Mouse (Mus musculus): ENCODE results near the gene Stk32c. TPM values are rescaled to one million over a fixed set of nuclear protein-coding genes. Genes with fewer than 3 reads are reported as not detected.
A peak's percentile ranks its signal among the peaks of the same experiment; 100 is the strongest.

Stk32c gene
- 0.31 and 0.42 TPM in 2 replicates for total RNA-seq (2014; rRNA removed; ENCODE audit: low replicate concordance)
- polyA plus RNA-seq (2015; fragmentation: Nextera tagmentation; extraction: Ambion mirVana): 0.08 TPM in 1 of 2 replicates, not detected in the other

GRCm38 (mm10) chr7:139212754-139213745 is at the start of gene Stk32c, which contains the start of gene Lrrc27:
Stk32c (minus strand) TSS chr7:139213307.
Lrrc27 (plus strand) TSS chr7:139212988.
- DNase-seq (ENCODE audit: low spot score) (peak; percentile 99), ATAC-seq (ENCODE audit: insufficient read depth, low read depth) (peak; percentile 97)
- Histone ChIP-seq H3K4me3 (ENCODE audit: low read depth, low read length) (peak within 1 kb of the TSS; percentile 57), H3K9ac (replicated peaks; ENCODE audit: low read depth, low read length) (peak within 1 kb of the TSS; percentile 62), H3K4me2 (ENCODE audit: low read depth, low read length) (peak within 1 kb of the TSS; percentile 71), H3K4me1 (ENCODE audit: control insufficient read depth, insufficient read depth) (peaks cover 23% of the 10 kb centered on the region), H3K27me3 (ENCODE audit: control insufficient read depth, insufficient read depth, low read length) (no peaks in the 10 kb centered on the region), H3K36me3 (replicated peaks; ENCODE audit: control insufficient read depth, insufficient read depth, low read length) (no peaks in the 10 kb centered on the region), H3K27ac (ENCODE audit: low read depth) (peak within 1 kb of the TSS; percentile 84), H3K9me3 (replicated peaks; ENCODE audit: control insufficient read depth, low read length) (no peaks in the 10 kb centered on the region)
- TF ChIP-seq CTCF (IDR thresholded peaks at IDR 0.05; ENCODE audit: low read depth): 0 out of 2 replicates have a peak, but pooled peaks have one; percentile 1
- peak; percentile 44; the same call in 1 of the 2 replicates for TF ChIP-seq EP300 (IDR thresholded peaks at IDR 0.05; ENCODE audit: low read depth)
- 2% methylated on average over 52 of the region's 53 CpGs for WGBS

DNA sequence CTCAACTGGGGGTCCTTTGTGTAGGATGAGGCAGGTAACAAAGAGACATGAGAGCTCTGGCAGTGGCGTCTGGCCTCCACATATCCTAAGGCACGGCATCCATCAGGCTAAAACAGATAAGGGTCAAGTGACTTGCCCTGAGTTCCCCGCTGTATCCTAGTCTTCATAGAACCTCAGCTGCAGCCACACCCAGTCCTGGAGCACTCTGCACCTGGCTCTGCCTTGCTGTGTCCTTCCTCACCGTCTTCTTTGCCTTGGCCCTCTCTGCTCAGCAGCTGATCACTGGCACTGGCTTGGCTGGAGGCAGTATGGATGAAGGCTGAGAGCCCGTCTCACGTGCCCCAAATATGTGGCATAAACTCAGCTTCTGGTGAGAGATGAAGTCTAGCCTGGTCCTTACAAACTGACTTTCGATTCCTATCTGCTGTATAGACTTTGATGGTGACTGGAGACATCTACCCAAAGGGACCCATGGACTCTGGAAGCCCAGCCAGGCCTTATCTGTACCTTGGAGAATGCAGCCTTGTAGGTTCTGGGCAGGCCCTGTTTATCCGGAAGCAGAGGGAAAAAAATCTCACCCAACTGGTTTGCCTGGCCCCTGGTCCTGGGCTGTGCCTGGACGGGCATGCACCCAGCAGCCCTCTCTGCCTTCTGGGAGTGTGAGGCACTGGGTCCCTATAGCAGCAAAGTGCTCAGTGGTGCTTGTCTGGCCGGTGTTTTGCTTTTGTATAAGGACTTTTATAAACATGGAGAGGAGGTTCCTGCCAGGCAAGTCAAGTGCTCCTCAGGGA is 44.8 kb upstream of the Stk32c start:
- TF ChIP-seq EP300 (IDR thresholded peaks at IDR 0.05; ENCODE audit: low read depth) (no peak), CTCF (IDR thresholded peaks at IDR 0.05; ENCODE audit: low read depth) (no peak)
- WGBS: 51% methylated on average over 10 of the region's 10 CpGs
- H3K9ac ChIP-seq (replicated peaks; ENCODE audit: low read depth, low read length): no peak overlapping the region; the same call in 1 of the 2 replicates
- no peaks in the 10 kb centered on the region for H3K9me3 ChIP-seq (replicated peaks; ENCODE audit: control insufficient read depth, low read length)
- H3K4me3 ChIP-seq (ENCODE audit: low read depth, low read length): no peak overlapping the region
- H3K4me1 ChIP-seq (ENCODE audit: control insufficient read depth, insufficient read depth): peaks cover 27% of the 10 kb centered on the region
- H3K36me3 ChIP-seq (replicated peaks; ENCODE audit: control insufficient read depth, insufficient read depth, low read length): peaks cover 39% of the 10 kb centered on the region
- no peak overlapping the region for H3K4me2 ChIP-seq (ENCODE audit: low read depth, low read length)
- no peak overlapping the region for H3K27ac ChIP-seq (ENCODE audit: low read depth)
- no peak for ATAC-seq (ENCODE audit: insufficient read depth, low read depth)
- H3K27me3 ChIP-seq (ENCODE audit: control insufficient read depth, insufficient read depth, low read length): no peaks in the 10 kb centered on the region
- no peak for DNase-seq (ENCODE audit: low spot score)

DNA sequence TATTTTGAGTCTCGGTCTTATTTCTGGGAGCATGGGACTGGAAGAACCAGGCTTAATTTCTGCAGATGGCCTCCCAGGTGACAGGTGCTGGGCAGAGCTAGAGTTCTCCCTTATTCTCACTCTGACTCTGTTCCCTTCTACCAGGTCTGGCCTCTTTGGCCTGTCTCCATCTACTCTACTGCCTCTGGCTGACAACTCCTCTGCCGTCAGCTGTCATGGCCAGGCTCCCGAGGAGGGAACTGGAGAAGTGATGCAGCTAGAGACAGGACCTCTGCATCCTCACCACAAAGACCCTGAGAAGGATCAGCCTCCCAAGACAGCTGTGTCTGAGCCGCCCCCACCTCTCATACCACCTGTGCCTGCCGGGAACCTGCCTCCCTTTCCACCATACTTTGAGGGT is 41.5 kb upstream of the Stk32c start:
- ATAC-seq (ENCODE audit: insufficient read depth, low read depth): no peak

GRCm38 (mm10) chr7:139253462-139253861 is 40.4 kb upstream of the Stk32c start:
- no peak for ATAC-seq (ENCODE audit: insufficient read depth, low read depth)
- WGBS: 49% methylated on average over 3 of the region's 3 CpGs
- TF ChIP-seq CTCF (IDR thresholded peaks at IDR 0.05; ENCODE audit: low read depth) (no peak), EP300 (IDR thresholded peaks at IDR 0.05; ENCODE audit: low read depth) (no peak)

More for the DNA sequence above, 41.5 kb upstream of the Stk32c start:
- no peak for TF ChIP-seq CTCF (IDR thresholded peaks at IDR 0.05; ENCODE audit: low read depth)
- TF ChIP-seq EP300 (IDR thresholded peaks at IDR 0.05; ENCODE audit: low read depth): no peak
- Histone ChIP-seq H3K27ac (ENCODE audit: low read depth) (no peak overlapping the region), H3K36me3 (replicated peaks; ENCODE audit: control insufficient read depth, insufficient read depth, low read length) (peaks cover 39% of the 10 kb centered on the region), H3K4me2 (ENCODE audit: low read depth, low read length) (no peak overlapping the region), H3K4me1 (ENCODE audit: control insufficient read depth, insufficient read depth) (peaks cover 59% of the 10 kb centered on the region), H3K9me3 (replicated peaks; ENCODE audit: control insufficient read depth, low read length) (no peaks in the 10 kb centered on the region), H3K9ac (replicated peaks; ENCODE audit: low read depth, low read length) (no peak overlapping the region), H3K4me3 (ENCODE audit: low read depth, low read length) (no peak overlapping the region), H3K27me3 (ENCODE audit: control insufficient read depth, insufficient read depth, low read length) (no peaks in the 10 kb centered on the region)
- no peak for DNase-seq (ENCODE audit: low spot score)
- 67% methylated on average over 5 of the region's 5 CpGs for WGBS

DNA sequence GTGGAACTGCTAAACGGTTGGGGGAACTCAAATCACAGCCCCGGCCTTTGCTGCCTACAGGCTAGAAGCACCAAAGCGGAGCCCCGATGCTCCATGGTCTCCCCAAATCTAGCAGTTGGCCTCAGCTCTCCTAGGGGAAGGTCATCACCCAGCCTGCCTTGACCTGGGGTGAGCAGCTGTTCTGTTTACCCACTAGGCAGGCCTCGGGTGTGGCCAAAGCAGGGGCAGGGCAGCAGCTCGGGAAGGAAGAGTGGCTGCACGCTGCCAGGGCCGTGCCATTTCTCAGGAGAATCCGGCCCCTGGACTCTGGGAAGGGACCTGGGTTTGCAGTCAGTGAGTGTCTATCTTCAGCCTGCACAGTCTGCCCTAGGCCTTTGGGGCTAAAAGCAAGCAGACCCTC is 39.9 kb upstream of the Stk32c start:
- peaks cover 62% of the 10 kb centered on the region for H3K4me1 ChIP-seq (ENCODE audit: control insufficient read depth, insufficient read depth)
- 39% methylated on average over 9 of the region's 9 CpGs for WGBS
- peaks cover 31% of the 10 kb centered on the region for H3K36me3 ChIP-seq (replicated peaks; ENCODE audit: control insufficient read depth, insufficient read depth, low read length)
- TF ChIP-seq CTCF (IDR thresholded peaks at IDR 0.05; ENCODE audit: low read depth): no peak
- no peak for TF ChIP-seq EP300 (IDR thresholded peaks at IDR 0.05; ENCODE audit: low read depth)
- no peak overlapping the region for H3K27ac ChIP-seq (ENCODE audit: low read depth)
- 0 out of 2 replicates have a peak overlapping the region, but pooled peaks have one; percentile 19 for H3K9ac ChIP-seq (replicated peaks; ENCODE audit: low read depth, low read length)
- DNase-seq (ENCODE audit: low spot score) (no peak), ATAC-seq (ENCODE audit: insufficient read depth, low read depth) (no peak)
- no peaks in the 10 kb centered on the region for H3K27me3 ChIP-seq (ENCODE audit: control insufficient read depth, insufficient read depth, low read length)
- H3K4me3 ChIP-seq (ENCODE audit: low read depth, low read length): no peak overlapping the region
- H3K4me2 ChIP-seq (ENCODE audit: low read depth, low read length): no peak overlapping the region
- no peaks in the 10 kb centered on the region for H3K9me3 ChIP-seq (replicated peaks; ENCODE audit: control insufficient read depth, low read length)

More at GRCm38 (mm10) chr7:139253462-139253861, 40.4 kb upstream of the Stk32c start:
- no peak overlapping the region for H3K4me3 ChIP-seq (ENCODE audit: low read depth, low read length)
- H3K4me2 ChIP-seq (ENCODE audit: low read depth, low read length): no peak overlapping the region
- H3K4me1 ChIP-seq (ENCODE audit: control insufficient read depth, insufficient read depth): peaks cover 66% of the 10 kb centered on the region
- H3K36me3 ChIP-seq (replicated peaks; ENCODE audit: control insufficient read depth, insufficient read depth, low read length): peaks cover 31% of the 10 kb centered on the region
- H3K9ac ChIP-seq (replicated peaks; ENCODE audit: low read depth, low read length): no peak overlapping the region
- H3K27me3 ChIP-seq (ENCODE audit: control insufficient read depth, insufficient read depth, low read length): no peaks in the 10 kb centered on the region
- H3K9me3 ChIP-seq (replicated peaks; ENCODE audit: control insufficient read depth, low read length): no peaks in the 10 kb centered on the region
- no peak overlapping the region for H3K27ac ChIP-seq (ENCODE audit: low read depth)
- DNase-seq (ENCODE audit: low spot score): no peak
